Mouse (Mus musculus) hematopoietic stem cell, adult 5-6 weeks (primary cell): ENCODE measurements around the gene Jup. TPM values are rescaled to one million over a fixed set of nuclear protein-coding genes. Genes with fewer than 3 reads are reported as not detected.

Experiments used
- ATAC-seq, 2 experiments: fragments of 125-278 bp in 1 of 2; replicated peaks in 1 of 2; 2 replicates each; pipeline ENCODE4 v1.8.0; 2016 to 2017; ENCODE audit warnings: inconsistent platforms in 2 of 2, mild to moderate bottlenecking in 2 of 2, moderate number of reproducible peaks in 2 of 2, low read depth in 1 of 2, moderate TSS enrichment in 1 of 2; ENCODE audit not compliant: low FRiP score in 2 of 2, poor library complexity in 2 of 2, severe bottlenecking in 2 of 2, insufficient read depth in 1 of 2, low TSS enrichment in 1 of 2
- total RNA-seq: library from RNA; stranded (forward); fragments of 172-1452, 232-1000 nt; gene quantifications from 2 replicates; pipeline ENCODE4 v1.2.3, GENCODE M21; 2017

Jup gene
- total RNA-seq = 2.1 and 9.9 TPM in 2 replicates

DNA sequence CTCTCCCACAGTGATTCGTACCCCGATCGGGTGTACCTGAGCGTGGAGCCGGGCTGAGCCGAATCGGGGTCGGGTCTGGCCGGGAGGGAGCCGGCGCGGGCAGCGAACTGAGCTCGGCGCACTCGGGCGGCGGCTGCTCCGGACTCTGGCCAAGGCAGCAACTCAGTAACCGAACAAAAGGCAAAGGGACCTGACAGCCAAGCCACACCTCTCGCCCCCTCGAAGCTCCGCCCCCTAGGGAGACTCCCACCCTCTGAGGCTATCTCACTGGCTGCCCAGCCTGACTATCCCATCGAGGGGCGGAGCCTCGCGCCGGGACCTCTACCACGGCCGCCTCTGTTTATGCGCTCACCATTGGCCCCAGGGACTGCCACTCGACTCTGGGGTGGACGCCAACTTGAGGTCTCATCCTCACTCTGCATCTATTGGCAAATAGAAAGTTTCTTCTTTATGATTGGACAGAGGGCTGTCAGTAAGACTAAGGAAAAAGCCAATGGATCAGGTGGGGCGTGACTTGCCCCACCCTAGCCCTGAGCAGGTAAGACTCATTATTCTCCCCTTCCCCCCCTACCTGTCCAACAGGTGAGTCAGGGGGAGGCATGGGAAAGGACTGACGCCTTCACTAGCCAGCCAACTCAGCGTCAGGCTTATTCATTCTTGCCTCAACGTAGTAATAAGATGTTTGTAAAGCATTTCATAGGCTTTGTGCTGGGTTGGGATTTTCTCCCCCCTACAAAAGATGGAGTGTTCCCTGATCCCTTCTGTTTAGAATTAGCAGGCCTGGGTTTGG is at the start of gene Jup:
TSS of gene Jup (minus strand) at position 164 of the 790 bp plus-strand sequence.
- ATAC-seq = peak; percentile 93 to 95

DNA sequence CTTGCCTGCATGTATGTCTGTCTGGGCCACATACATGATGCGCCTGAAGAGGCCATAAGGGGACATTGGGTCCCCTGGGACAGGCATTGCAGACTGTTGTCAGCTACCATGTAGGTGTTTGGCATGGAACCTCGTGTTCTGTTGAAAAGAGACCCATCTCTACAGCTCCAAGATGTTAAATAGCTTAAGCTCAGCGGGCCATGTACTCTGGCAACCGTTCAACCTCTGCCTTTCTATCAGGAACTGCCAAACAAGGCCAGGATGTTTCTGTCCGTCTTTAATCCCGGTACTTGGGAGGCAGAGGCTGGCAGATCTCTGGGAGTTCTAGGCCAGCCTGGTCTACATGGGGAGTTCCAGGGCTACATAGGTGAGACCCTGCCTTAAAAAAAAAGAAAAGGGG is 45.1 kb upstream of the Jup start:
- no peak for ATAC-seq

DNA sequence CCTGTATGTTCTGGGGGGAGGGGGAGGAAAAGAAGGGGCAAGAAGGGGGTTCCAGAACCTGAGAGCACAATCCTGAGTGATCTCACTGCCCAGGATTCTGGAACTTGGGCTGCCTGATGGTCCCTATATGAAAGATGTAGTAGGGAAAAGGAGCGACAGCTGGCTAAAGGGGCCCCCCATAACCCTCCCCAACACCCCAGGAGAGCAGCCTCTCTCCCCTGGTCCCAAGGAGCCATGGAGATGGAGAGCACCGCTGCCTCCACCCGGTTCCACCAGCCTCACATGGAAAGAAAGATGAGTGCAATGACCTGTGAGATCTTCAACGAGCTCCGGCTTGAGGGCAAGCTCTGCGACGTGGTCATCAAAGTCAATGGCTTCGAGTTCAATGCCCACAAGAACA is 44.2 kb upstream of the Jup start, which contains the start of the genes Nt5c3b and Klhl10:
TSS of gene Nt5c3b (minus strand) at position 12 of the 400 bp plus-strand sequence.
TSS of gene Klhl10 (plus strand) at position 121 of the 400 bp plus-strand sequence.
- ATAC-seq = no peak

DNA sequence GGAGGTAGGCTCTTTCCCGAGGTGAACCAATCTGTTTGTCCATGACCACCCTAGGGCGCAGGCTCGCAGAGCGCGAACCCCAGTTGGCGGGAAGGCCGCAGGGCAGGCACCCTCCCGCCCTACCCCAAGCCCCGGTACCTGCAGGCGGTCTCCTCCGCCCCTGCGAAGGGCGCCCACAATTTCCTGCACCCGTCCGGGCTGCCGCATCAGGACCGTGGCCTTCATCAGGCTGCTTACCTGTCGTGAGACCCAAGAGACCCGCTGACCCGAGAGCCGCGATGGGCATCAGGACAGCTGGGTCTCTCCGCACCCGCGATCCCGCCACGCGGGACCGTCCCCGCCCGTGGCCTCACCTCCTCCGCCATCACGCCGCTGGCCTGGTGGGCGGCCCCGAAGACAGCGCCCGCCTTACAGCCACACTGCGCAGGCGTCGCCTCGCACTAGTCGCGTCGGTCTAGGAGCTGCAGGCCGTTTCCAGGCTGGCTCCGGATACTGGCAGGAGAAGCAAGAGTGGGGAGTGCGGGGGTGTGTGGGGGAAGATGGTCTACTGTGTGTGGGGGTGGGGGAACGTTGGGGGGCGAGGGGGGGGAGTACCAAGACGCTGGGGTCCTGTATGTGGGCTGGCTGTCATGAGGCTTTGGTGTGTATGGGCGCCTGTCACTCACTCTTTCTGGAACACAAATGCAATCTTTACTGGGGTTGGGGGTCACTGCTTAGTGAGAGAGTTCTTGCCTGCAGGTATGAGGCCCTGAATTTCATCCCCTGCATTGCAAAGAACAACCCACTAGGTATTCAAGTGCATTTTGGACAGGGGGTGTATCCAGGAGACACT is 43.3 kb upstream of the Jup start:
- ATAC-seq = peak; percentile 78 to 93

DNA sequence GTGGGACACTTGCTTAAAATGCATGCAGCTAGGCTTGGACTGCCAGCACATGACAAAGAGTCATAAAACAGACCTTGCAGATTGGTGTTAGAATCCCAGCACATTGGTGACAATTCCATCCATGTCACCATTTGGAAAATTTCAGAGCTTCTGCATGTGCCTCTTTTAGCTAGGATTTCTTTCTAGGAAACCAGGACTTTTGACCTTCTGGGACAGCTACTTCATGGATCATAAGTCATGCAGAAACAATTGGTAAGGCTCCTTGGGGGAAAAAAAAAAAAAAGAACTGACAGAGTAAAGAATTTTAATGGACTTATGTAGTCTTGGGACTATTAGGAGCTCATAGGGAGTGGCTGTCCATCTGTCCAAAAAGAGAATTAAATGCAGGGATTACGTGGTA is 40.3 kb upstream of the Jup start:
- ATAC-seq = no peak

DNA sequence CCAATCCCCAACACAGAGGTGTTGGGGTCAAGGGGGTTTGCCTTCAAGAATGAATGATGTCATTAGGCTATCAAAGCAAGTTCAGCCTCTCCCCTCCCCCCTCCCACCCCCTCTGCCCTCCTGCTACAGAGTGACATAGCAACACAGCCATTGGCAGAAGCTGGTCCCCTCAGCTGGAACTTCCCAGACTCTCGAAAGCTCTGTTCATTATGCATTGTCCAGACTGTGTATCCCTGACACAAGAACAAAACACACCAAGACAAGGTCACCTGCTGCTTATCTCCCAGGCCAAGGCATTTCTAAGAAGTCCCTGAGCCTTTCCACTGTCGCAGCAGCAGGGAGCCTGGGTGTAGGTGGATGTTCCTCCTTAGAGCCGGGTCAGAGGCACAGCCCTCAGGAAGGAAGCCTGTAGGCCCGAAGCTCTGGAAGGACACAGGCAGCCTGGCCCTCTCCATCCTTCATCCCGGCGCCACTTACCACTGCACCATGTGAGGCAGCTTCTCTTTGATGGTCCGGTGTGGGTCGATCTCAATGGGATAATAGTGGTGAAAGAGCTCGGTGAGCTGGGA is 38.2 kb upstream of the Jup start:
- no peak for ATAC-seq

DNA sequence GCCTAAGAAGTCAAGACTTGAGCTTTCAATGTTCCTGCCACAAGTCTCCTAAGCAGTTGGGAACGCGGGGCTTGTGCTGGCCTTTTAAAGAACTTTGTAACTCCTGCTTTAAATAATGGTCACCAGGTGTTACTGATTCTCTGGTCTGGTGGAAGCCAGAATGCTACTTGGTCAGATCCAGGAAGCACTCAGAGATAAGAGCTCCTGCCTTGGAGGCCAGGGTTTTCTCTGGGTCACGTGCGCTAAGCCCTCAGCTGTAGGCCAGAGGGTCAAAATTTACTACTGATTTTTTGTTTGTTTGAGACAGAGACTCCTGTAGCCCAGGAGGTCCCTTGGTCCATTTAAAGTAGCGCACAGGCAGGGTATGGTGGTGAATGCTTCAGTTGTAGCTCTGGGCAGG is 34.4 kb upstream of the Jup start:
- ATAC-seq = no peak

DNA sequence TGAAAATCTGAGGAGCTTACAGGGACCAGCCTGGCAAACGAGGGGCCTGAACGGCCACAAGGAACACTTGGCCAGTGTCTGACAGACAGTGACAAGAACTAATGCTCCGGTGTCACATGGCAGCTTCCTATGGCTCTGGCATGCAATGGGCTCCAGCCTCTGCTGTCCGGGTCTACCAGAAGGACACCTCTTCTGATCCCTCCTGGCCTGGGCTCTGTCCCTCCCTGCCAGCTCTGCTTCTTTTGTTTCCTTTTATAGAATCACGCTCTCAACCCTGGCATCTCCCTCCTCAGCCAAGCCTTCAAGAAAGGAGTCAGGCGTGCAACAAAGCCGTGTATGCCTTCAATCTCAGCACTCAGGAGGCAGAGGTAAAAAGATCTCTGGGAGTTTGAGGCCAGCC is 32.5 kb upstream of the Jup start:
- ATAC-seq = no peak

DNA sequence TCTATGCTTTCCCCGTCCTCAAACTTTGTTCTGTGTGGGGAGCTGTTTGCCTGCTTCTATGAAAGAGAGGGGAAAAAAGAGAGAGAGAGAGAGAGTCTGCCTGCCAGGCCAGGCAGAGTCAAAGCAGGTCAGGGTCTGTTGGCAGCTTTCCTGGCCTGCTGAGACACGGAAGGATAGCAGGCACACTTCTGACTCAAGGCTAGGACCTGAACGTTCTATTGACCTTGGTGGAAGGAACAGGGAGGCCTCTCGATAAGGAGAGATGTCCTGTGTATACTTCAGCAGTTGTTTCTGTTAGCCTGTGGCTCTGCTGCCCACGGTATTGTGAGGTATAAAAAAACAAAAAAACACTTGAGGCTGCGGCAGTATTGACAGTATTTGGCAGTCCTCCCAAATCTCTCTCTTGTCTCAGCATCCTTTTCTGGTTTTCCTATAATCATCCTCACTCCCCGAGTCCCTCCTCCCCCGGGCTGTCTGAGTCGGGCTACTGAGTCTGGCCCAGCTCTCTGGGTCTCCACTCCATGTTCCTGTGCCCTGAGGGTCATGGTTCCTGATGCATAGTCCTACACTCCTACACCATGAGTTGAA is 31.1 kb upstream of the Jup start:
- no peak for ATAC-seq

DNA sequence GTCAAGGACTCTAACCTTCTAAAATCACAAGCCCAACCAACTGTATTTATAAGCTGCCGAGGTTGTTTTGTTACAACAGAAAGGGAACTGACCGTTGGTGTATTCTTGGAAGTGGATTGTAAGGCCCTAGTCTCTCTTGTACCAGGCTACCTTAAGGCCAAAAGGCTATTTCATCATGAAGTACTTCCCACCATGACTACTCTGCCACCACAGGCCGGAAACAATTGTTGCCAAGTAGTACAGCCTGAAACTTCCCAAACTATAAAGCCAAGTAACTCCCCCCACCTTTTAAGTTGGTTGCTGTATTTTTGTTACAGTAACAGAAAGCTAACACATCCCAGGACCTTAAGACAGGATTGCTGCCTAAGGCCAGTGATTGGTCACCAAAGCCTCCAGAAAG is 29.3 kb upstream of the Jup start:
- ATAC-seq = no peak; a peak in 1 of 4 replicates

DNA sequence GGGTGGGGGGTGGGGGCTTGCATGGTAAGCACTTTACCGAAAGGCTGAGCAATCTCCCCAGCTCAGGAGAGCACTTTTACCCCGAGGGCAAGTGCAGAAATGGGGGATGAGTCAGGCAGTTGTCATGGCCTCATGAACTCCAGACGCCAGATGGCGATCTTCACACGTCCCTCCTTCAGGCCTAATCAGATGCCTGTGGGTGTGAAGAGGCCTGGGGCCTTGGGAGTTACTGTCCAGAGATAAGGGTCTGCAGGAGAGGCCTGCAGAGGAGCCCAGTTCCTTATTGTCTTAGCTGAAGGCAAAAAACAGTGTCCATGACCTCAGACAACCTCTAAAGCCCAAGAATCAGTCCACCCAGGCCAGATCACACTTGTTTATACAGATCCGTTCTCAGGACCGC is 28.3 kb upstream of the Jup start:
- ATAC-seq = peak in 1 of 2 experiments; percentile 44; a peak in 1 of 4 replicates

DNA sequence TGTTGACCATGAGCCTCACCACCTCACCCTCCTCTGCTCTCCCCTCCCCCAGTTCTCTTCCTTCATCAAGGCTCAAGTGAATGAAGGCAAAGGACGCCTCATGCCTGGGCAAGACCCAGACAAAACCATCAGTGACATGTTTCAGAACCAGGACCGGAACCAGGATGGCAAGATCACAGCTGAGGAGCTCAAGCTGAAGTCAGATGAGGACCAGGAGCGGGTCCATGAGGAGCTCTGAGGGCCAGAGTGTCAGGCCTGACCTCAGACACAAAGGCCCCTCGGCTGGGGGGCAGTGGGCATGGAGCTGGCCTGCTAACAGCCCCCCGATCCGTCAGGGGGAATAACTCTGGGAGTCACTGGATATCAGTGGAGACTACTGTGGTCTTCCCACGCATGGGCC is 26.3 kb upstream of the Jup start:
- no peak for ATAC-seq

DNA sequence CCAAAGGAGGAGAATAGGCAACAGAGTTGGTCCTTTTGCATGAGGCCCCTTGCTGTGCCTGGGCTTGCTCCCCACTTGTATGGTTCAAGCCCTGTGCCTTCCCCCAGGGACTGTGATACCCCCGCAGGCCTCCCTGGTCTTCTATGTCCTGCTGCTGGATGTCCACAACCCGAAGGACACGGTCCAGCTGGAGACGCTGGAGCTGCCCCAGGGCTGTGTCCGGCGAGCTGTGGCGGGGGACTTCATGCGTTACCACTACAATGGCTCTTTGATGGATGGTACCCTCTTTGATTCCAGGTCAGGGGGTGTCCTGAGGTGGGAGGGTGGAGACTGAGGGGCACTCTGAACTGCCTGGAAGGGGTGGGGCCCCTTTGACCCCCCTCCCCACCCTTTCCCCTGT is 24.0 kb upstream of the Jup start:
- ATAC-seq = no peak

DNA sequence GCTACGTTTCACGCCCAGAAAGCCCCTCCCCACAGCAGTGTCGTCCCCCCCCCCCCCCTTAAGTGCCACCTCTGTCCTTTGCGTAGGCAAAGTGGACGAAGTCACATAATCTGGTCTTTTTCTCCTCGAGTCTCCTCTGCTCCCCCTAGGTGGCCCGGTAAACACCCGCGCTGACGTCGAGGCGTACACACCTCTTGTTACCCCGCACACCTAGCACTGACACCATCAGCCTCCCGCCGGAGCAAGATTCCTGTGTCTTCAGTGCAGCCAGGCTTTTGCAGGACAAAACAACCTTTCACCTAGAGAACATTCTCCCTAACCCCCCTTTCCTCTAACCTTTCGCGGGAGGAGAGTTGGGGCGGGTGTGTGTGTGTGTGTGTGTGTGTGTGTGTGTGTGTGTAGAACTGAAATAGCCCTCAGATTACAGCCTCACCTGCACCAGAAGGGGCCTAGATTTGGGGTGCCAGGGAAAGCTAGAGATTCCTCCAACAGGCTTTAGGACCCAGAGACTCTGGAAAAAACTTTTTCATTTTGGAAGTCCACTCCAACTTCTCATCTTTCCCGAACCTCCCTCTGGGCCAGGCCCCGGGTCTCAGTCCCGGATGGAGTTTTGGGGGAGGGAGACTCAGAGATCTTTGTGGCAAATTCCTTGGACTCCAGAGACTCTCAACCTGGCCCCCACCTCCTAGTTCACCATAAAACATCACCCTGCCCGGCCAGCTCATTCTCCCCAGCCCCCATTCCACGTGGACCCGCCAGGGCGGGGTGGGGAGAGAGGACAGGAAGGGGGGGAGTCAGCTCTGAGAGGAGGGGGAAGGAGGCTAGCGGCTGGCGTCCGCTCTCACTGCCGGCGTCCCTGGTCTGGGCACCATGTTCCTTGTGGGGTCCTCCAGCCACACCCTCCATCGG is 17.6 kb upstream of the Jup start, which contains the start of gene Fkbp10:
TSS of gene Fkbp10 (plus strand) at position 784 of the 909 bp plus-strand sequence.
- no peak for ATAC-seq

DNA sequence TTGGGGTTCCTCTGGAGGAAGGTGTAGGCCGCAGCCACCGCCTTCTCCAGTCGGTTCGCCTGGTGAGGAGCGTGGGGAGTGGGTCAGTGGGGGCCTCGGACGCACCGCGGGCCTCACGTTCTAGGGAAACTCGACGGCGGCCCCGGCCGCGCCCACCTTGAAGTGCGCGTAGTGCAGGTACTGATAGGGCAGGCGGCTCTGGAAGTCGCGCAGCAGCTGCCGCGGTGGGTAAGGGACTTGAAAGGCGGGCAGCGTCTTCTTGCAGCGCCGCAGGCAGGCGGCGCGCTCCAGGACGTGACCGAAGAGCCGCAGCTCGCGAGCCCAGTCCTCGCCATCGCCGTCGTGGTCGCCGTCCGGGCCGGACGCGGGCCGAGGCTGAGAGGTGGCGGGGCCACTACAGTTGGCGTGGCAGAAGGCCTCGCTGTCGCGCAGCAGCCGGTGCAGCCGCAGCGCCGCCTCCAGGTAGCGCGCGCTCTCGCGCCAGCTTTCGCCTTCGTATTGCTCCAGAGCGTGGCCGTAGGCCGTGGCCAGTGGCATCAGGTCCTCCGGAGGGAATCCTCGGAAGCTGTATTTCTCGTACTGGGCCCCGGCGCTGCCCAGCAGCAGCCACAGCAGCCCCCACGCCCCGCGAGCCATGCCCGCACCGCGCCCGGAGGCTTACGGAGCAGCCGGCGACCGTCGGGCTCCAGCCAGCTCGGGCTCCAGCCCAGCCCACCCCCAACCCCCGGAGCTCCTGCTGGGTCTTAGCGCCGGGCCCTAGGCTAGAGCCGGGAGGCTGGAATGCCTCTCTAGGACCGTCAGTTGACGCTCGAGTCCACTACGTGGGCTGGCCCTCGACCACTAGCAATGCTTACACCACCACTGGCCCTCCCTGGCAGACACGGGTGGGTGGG is 16.7 kb upstream of the Jup start, which contains the start of gene P3h4:
TSS of gene P3h4 (minus strand) at position 816 of the 893 bp plus-strand sequence.
- ATAC-seq = peak; percentile 19 to 64; a peak in 2 of 4 replicates

DNA sequence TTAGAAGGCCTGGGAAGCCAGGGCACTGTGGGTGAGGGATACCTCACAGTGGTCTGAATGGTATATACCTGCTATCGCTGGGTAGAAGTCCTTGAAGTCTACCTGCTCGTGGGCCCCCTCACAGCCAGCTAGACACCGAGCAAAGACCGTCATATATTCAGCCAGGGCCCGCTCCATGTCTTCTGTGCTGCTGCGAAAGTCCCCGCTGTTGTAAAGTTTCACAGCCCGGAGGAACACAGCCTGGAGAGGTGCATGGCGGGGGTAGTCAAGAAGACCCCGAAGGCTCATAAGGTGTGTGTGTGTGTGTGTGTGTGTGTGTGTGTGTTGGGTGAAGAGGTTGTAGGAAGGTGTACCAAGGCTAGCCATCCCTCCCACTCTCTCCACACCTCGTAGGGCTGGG is 16.0 kb upstream of the Jup start:
- ATAC-seq = no peak
